Mouse (Mus musculus): Measurements from ENCODE around the gene Scfd2. TPM values are rescaled to one million over a fixed set of nuclear protein-coding genes. Genes with fewer than 3 reads are reported as not detected.

The Scfd2 gene
- polyA plus RNA-seq, 1 experiment from 2014 or later = 18.1 TPM

DNA sequence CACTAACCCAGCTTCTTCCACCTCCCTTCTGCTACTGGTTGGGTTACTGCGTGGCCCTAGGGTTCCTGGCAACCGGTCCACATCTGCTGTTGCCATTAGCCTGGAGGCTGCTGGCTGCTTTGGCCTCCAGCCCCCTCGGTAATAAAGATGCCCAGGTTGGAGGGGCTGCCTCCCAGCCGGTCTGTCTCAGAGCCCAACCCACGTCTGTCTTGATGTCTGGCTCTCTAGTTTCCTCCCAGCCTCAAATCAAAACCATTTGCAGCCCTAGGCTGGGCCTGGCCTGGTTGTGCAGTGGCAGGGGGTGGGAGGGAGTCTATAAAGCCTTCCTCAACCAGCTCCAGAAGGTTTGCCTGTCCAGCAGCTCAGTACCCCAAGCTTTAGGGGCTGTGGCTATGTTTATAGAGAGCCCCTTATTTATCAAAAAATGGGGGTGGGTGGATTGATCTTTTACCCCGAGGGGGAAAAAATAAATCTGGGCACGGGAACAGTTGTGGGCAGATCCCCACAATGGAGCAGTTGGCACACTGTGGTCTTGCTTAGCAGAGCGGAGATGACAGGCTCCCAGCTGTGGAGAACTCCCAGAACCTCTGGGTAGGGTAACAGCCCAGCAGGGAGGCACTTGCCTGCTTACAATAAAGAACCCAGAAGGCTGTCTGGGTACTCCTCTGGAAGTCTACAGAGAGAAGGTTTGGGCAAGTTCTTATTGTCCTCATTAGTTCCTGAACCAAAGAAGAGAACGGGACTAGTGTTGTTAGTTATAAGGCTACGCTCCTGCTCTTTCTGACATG lies 329.8 kb downstream of the Scfd2 start:
- no peaks in the 10 kb centered on the region; the same call in 1 of the 2 replicates for H3K9me3 ChIP-seq (replicated peaks; ENCODE audit: control insufficient read depth, low read length, poor library complexity, severe bottlenecking)
- H3K4me2 ChIP-seq (ENCODE audit: low read length) = no peak overlapping the region
- H3K9ac ChIP-seq (ENCODE audit: low read depth, low read length) = no peak overlapping the region
- WGBS = 69% methylated on average over 10 of the region's 10 CpGs
- 0 out of 2 replicates have a peak, but pooled peaks cover 2% of the 10 kb centered on the region for H3K36me3 ChIP-seq (ENCODE audit: control insufficient read depth, insufficient read depth, low read length)
- peaks cover 3% of the 10 kb centered on the region; the same call in 1 of the 2 replicates for H3K4me1 ChIP-seq (ENCODE audit: control insufficient read depth, insufficient read depth, low read length)
- H3K4me3 ChIP-seq (ENCODE audit: low read depth, low read length) = no peak overlapping the region
- no peak for ATAC-seq
- no peak overlapping the region for H3K27ac ChIP-seq (ENCODE audit: low read length)
- H3K27me3 ChIP-seq (ENCODE audit: control insufficient read depth, insufficient read depth, low read depth, low read length) = no peaks in the 10 kb centered on the region

DNA sequence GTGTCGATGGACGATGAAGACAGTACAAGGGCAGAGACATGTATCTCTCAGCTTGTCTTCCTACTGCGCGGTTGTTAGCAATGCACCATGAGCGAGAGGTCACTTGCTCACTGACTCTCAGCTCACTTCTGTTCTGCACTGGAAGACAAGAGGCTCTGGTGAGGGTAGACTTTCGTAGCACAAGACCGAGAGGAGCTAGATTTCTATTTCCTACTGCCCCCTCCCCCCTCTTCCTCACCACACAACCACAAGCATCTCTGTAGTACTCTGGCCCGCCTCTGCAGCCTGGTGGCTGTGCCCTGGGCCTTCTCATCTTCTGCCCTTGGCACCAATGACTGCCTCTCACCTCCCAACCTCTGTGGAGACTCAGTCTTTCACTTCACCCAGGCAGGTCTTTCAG lies 331.1 kb downstream of the Scfd2 start:
- Histone ChIP-seq H3K27me3 (ENCODE audit: control insufficient read depth, insufficient read depth, low read depth, low read length) (no peaks in the 10 kb centered on the region), H3K4me3 (ENCODE audit: low read depth, low read length) (no peak overlapping the region), H3K4me1 (ENCODE audit: control insufficient read depth, insufficient read depth, low read length) (peaks cover 15% of the 10 kb centered on the region), H3K36me3 (ENCODE audit: control insufficient read depth, insufficient read depth, low read length) (0 out of 2 replicates have a peak, but pooled peaks cover 2% of the 10 kb centered on the region), H3K4me2 (ENCODE audit: low read length) (no peak overlapping the region), H3K27ac (ENCODE audit: low read length) (no peak overlapping the region), H3K9me3 (replicated peaks; ENCODE audit: control insufficient read depth, low read length, poor library complexity, severe bottlenecking) (no peaks in the 10 kb centered on the region; the same call in 1 of the 2 replicates), H3K9ac (ENCODE audit: low read depth, low read length) (no peak overlapping the region)
- no peak for ATAC-seq
- WGBS = 92% methylated on average over 8 of the region's 8 CpGs

DNA sequence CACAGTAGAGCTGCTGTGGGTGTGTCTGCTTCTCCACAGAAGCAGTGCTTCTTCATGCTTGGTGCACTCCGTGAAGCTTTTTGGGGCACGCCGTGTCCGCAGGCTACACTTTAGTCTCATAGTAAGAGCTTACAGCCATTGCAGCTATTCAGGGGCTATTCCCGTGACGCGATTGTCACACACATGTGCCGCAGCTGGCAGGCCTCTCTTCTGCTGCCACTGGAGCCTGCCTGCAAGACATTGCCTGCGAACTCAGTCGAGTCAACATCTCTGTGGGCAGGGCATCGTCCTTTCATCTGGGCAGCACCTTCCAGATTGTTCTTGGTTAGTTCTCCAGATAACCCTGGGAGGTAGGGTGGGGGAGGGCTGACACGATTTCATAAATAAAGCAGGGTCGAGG lies 331.8 kb downstream of the Scfd2 start:
- no peak for ATAC-seq
- no peak overlapping the region for H3K27ac ChIP-seq (ENCODE audit: low read length)
- no peak overlapping the region for H3K9ac ChIP-seq (ENCODE audit: low read depth, low read length)
- no peak overlapping the region for H3K4me3 ChIP-seq (ENCODE audit: low read depth, low read length)
- H3K36me3 ChIP-seq (ENCODE audit: control insufficient read depth, insufficient read depth, low read length) = 0 out of 2 replicates have a peak, but pooled peaks cover 2% of the 10 kb centered on the region
- no peaks in the 10 kb centered on the region for H3K27me3 ChIP-seq (ENCODE audit: control insufficient read depth, insufficient read depth, low read depth, low read length)
- H3K9me3 ChIP-seq (replicated peaks; ENCODE audit: control insufficient read depth, low read length, poor library complexity, severe bottlenecking) = no peaks in the 10 kb centered on the region; the same call in 1 of the 2 replicates
- peaks cover 15% of the 10 kb centered on the region for H3K4me1 ChIP-seq (ENCODE audit: control insufficient read depth, insufficient read depth, low read length)
- WGBS = 89% methylated on average over 13 of the region's 13 CpGs
- H3K4me2 ChIP-seq (ENCODE audit: low read length) = no peak overlapping the region

DNA sequence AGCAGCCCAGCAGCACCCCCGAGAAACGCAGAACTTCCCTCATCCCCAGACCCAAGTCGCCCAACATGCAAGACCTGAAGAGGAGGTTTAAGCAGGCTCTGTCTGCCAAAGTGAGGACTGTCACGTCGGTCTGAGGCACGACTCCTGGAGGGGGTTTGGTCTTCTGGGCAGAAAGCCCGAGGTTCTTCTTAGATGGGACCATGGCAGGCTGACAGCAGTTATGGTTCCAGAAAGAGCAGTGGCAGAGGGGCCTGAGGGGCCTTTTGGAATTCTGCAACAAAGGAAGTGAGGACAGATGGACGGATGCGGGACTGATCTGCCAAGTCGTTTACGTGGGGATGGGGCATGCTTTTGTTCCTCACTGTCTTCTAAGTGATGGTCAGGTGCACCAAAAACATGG lies 333.1 kb downstream of the Scfd2 start:
- H3K27ac ChIP-seq (ENCODE audit: low read length) = no peak overlapping the region
- WGBS = 83% methylated on average over 11 of the region's 11 CpGs
- 0 out of 2 replicates have a peak, but pooled peaks cover 2% of the 10 kb centered on the region for H3K36me3 ChIP-seq (ENCODE audit: control insufficient read depth, insufficient read depth, low read length)
- peaks cover 23% of the 10 kb centered on the region for H3K4me1 ChIP-seq (ENCODE audit: control insufficient read depth, insufficient read depth, low read length)
- no peaks in the 10 kb centered on the region; the same call in 1 of the 2 replicates for H3K9me3 ChIP-seq (replicated peaks; ENCODE audit: control insufficient read depth, low read length, poor library complexity, severe bottlenecking)
- H3K27me3 ChIP-seq (ENCODE audit: control insufficient read depth, insufficient read depth, low read depth, low read length) = 0 out of 2 replicates have a peak, but pooled peaks cover 4% of the 10 kb centered on the region
- no peak overlapping the region for H3K9ac ChIP-seq (ENCODE audit: low read depth, low read length)
- H3K4me2 ChIP-seq (ENCODE audit: low read length) = no peak overlapping the region
- ATAC-seq = no peak
- H3K4me3 ChIP-seq (ENCODE audit: low read depth, low read length) = no peak overlapping the region

DNA sequence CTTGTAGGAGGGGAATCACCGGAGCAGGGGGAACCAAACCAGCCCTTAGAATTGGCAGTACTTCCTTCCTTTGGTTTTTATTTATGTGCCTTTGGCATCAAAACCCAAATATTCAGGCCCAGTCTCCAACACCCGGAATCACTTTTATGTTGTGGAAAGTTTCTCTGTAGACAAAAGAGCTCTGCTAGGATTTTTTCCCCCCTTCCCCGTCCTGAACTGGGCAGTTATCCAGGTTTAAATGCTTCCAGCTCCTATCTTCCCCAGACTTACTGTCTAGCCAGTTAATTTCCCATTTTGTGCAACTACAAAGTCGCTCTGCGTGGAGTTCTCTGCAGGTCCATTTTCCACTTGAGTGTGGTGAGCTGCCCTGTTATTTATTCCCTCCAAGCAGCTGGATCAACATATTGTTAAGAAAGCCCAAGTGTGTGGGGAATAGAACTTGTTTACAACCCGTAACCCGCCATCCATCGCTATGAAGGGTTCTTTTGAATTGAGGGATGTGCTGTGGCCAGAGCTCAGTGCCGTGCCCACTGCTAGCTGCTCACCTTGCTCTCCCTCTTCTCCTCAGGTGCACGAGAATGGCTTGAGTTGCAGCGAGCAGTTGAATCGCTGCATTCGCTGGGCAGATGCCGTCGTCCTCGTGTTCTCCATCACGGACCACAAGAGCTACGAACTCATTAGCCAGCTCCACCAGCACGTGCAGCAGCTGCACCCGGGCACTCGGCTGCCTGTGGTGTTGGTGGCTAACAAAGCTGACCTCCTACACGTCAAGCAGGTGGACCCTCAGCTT lies 333.8 kb downstream of the Scfd2 start:
- 75% methylated on average over 22 of the region's 22 CpGs for WGBS
- 0 out of 2 replicates have a peak, but pooled peaks cover 4% of the 10 kb centered on the region for H3K27me3 ChIP-seq (ENCODE audit: control insufficient read depth, insufficient read depth, low read depth, low read length)
- H3K4me1 ChIP-seq (ENCODE audit: control insufficient read depth, insufficient read depth, low read length) = peaks cover 23% of the 10 kb centered on the region
- H3K27ac ChIP-seq (ENCODE audit: low read length) = no peak overlapping the region
- no peak for ATAC-seq
- H3K9ac ChIP-seq (ENCODE audit: low read depth, low read length) = no peak overlapping the region
- H3K36me3 ChIP-seq (ENCODE audit: control insufficient read depth, insufficient read depth, low read length) = no peaks in the 10 kb centered on the region
- no peaks in the 10 kb centered on the region for H3K9me3 ChIP-seq (replicated peaks; ENCODE audit: control insufficient read depth, low read length, poor library complexity, severe bottlenecking)
- no peak overlapping the region for H3K4me3 ChIP-seq (ENCODE audit: low read depth, low read length)
- no peak overlapping the region for H3K4me2 ChIP-seq (ENCODE audit: low read length)

DNA sequence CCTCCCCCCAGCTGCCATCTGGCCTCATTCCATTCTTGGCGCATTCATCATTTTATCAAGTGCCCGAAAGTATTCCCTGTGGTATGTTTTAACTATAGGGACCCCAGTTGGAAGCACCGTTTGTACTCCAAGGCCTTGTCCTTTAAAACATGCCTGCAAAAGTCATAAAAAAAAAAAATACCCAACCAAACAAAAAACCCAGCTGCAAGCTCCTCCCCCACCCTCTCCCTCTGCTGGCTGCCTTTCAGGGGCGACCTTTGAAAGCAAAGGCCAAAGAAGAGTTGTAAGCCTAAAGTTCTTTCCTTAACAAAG lies 335.3 kb downstream of the Scfd2 start:
- H3K9ac ChIP-seq (ENCODE audit: low read depth, low read length) = no peak overlapping the region
- H3K36me3 ChIP-seq (ENCODE audit: control insufficient read depth, insufficient read depth, low read length) = no peaks in the 10 kb centered on the region
- peaks cover 23% of the 10 kb centered on the region for H3K4me1 ChIP-seq (ENCODE audit: control insufficient read depth, insufficient read depth, low read length)
- H3K9me3 ChIP-seq (replicated peaks; ENCODE audit: control insufficient read depth, low read length, poor library complexity, severe bottlenecking) = no peaks in the 10 kb centered on the region
- H3K4me2 ChIP-seq (ENCODE audit: low read length) = peak overlapping the region; percentile 96
- ATAC-seq = no peak
- no peak overlapping the region for H3K27ac ChIP-seq (ENCODE audit: low read length)
- peak overlapping the region; percentile 77; the same call in 1 of the 2 replicates for H3K4me3 ChIP-seq (ENCODE audit: low read depth, low read length)
- 0 out of 2 replicates have a peak, but pooled peaks cover 4% of the 10 kb centered on the region for H3K27me3 ChIP-seq (ENCODE audit: control insufficient read depth, insufficient read depth, low read depth, low read length)
- 2% methylated on average over 3 of the region's 4 CpGs for WGBS

DNA sequence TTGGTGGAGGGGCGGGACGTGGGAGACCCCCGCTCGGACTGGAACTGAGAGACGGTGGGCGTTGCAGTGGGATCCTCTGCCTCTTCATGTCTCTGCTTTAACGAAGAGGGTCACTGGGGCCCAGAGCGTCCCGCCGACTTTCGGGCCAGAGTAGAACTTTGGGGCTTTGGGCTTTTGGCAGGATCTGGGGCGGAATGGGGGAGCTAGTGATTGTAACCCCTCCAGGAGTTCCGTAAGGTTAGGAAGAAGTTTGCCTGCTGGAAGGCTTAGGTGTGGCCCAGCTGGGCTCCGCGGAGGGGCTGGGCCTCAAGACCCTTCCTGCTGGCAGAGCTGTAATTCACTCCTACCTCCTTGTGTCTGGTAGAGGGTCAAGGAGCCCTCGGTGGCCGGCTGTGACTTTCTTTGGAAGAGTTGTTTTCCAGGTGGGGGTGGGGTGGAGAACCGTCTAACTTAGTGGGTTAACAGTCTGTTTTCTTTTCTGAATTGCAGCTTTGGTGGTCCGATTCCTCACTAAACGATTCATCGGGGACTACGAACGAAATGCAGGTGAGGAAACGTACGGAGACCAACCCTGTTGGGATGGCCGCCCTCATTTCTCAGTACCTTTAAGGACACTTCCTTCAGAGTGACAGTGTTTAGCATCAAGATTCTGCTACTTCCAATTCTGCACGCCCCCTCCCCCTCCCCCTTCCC lies 335.8 kb downstream of the Scfd2 start:
- Histone ChIP-seq H3K27me3 (ENCODE audit: control insufficient read depth, insufficient read depth, low read depth, low read length) (0 out of 2 replicates have a peak, but pooled peaks cover 4% of the 10 kb centered on the region), H3K9me3 (replicated peaks; ENCODE audit: control insufficient read depth, low read length, poor library complexity, severe bottlenecking) (no peaks in the 10 kb centered on the region), H3K9ac (ENCODE audit: low read depth, low read length) (peak overlapping the region; percentile 72), H3K4me3 (ENCODE audit: low read depth, low read length) (peak overlapping the region; percentile 77), H3K4me1 (ENCODE audit: control insufficient read depth, insufficient read depth, low read length) (peaks cover 23% of the 10 kb centered on the region), H3K4me2 (ENCODE audit: low read length) (peak overlapping the region; percentile 96), H3K36me3 (ENCODE audit: control insufficient read depth, insufficient read depth, low read length) (no peaks in the 10 kb centered on the region), H3K27ac (ENCODE audit: low read length) (peak overlapping the region; percentile 44)
- ATAC-seq = 0 out of 2 replicates have a peak, but pooled peaks have one; percentile 8
- WGBS = under 1% methylated on average over 27 of the region's 27 CpGs

DNA sequence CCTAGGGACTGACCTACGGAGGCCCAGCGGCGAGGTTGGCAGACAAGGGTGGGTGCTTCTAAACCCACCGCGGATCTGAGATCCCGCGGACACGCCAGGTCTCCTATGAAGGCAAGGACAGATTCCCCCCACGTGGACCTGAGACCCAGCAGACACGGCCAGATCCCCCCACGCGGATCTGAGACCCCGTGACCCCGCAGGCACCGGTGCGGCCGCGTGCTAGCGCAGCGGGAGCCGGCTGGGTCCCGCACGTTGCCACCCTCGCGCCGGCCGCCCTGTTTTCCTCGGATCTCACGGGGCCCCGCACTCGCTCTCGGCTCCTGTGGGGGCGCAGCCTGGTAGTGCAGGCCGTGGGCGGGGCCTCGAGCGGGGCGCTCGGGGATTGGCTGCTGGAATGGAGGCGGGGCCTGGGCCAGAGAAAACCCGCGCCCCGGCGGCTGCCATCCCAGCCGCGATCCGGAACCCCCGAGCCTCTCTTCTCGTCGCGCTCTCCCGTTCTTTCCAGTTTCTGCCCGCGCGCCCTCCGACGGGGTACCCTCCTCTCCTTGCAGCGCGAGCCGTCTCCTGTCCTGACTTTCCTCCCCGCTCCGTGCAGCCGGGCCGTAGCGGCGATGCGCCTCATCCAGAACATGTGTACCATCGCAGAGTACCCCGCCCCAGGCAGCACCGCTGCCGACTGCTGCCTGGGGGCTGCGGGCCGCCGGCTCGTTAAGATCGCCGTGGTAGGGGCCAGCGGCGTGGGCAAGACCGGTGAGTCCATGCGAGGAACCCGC lies 336.5 kb downstream of the Scfd2 start, which contains the start of gene Rasl11b:
TSS of gene Rasl11b (plus strand) at position 446 of the 773 bp plus-strand sequence.
- H3K4me2 ChIP-seq (ENCODE audit: low read length) = peak within 1 kb of the TSS; percentile 96
- no peaks in the 10 kb centered on the region for H3K36me3 ChIP-seq (ENCODE audit: control insufficient read depth, insufficient read depth, low read length)
- peaks cover 4% of the 10 kb centered on the region; the same call in 1 of the 2 replicates for H3K27me3 ChIP-seq (ENCODE audit: control insufficient read depth, insufficient read depth, low read depth, low read length)
- H3K4me3 ChIP-seq (ENCODE audit: low read depth, low read length) = peak within 1 kb of the TSS; percentile 77
- peak; percentile 96 for ATAC-seq
- H3K27ac ChIP-seq (ENCODE audit: low read length) = peak within 1 kb of the TSS; percentile 44
- H3K9me3 ChIP-seq (replicated peaks; ENCODE audit: control insufficient read depth, low read length, poor library complexity, severe bottlenecking) = no peaks in the 10 kb centered on the region
- under 1% methylated on average over 66 of the region's 82 CpGs for WGBS
- peak within 1 kb of the TSS; percentile 72 for H3K9ac ChIP-seq (ENCODE audit: low read depth, low read length)
- H3K4me1 ChIP-seq (ENCODE audit: control insufficient read depth, insufficient read depth, low read length) = peaks cover 25% of the 10 kb centered on the region
